Mouse (Mus musculus): ENCODE data around the gene Tceal7. TPM values are rescaled to one million over a fixed set of nuclear protein-coding genes. Genes with fewer than 3 reads are reported as not detected.

The Tceal7 gene
- polyA plus RNA-seq, 1 experiment from 2014 or later, result 0.49 TPM

GRCm38 (mm10) chrX:136195193-136195944 lies 19.2 kb upstream of the Tceal7 start:
- Histone ChIP-seq H3K27ac (ENCODE audit: low read depth) (no peak overlapping the region), H3K4me1 (replicated peaks; ENCODE audit: control insufficient read depth, insufficient read depth, low read length) (no peaks in the 10 kb centered on the region), H3K27me3 (replicated peaks; ENCODE audit: control insufficient read depth, insufficient read depth, low read length) (no peaks in the 10 kb centered on the region), H3K4me3 (ENCODE audit: low read depth, low read length) (no peak overlapping the region), H3K9ac (ENCODE audit: low read length) (no peak overlapping the region), H3K36me3 (ENCODE audit: control insufficient read depth, insufficient read depth, low read length) (no peaks in the 10 kb centered on the region), H3K4me2 (ENCODE audit: low read length) (no peak overlapping the region), H3K9me3 (ENCODE audit: control insufficient read depth, low read length) (no peaks in the 10 kb centered on the region)
- 83% methylated on average over 16 of the region's 16 CpGs for WGBS
- DNase-seq (ENCODE audit: low spot score) (no peak), ATAC-seq (replicated peaks; ENCODE audit: low FRiP score, low TSS enrichment, low read depth) (no peak)

DNA sequence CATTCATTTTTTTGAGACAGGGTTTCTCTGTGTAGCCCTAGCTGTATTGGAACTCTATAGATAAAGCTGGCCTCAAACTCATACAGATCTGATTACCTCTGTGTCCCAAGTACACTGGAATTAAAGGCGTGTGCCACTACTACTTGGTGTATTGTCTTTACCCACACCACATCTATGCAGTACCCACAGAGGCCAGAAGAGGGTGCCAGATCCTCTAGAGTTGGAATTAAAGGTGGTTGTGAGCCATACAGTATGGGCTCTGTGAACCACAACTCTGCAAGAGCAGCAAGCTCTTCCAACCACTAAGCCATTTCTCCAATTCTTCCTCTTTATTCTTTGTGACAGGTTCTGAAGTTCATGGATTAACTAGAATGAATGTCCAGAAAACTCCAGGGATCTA lies 17.7 kb upstream of the Tceal7 start:
- Histone ChIP-seq H3K36me3 (ENCODE audit: control insufficient read depth, insufficient read depth, low read length) (no peaks in the 10 kb centered on the region), H3K27ac (ENCODE audit: low read depth) (no peak overlapping the region), H3K4me3 (ENCODE audit: low read depth, low read length) (no peak overlapping the region), H3K9ac (ENCODE audit: low read length) (no peak overlapping the region), H3K9me3 (ENCODE audit: control insufficient read depth, low read length) (no peaks in the 10 kb centered on the region), H3K27me3 (replicated peaks; ENCODE audit: control insufficient read depth, insufficient read depth, low read length) (0 out of 2 replicates have a peak, but pooled peaks cover 4% of the 10 kb centered on the region), H3K4me1 (replicated peaks; ENCODE audit: control insufficient read depth, insufficient read depth, low read length) (no peaks in the 10 kb centered on the region), H3K4me2 (ENCODE audit: low read length) (no peak overlapping the region)
- no peak for DNase-seq (ENCODE audit: low spot score)
- no peak for ATAC-seq (replicated peaks; ENCODE audit: low FRiP score, low TSS enrichment, low read depth)
- WGBS, result 71% methylated on average over 1 of the region's 1 CpGs

DNA sequence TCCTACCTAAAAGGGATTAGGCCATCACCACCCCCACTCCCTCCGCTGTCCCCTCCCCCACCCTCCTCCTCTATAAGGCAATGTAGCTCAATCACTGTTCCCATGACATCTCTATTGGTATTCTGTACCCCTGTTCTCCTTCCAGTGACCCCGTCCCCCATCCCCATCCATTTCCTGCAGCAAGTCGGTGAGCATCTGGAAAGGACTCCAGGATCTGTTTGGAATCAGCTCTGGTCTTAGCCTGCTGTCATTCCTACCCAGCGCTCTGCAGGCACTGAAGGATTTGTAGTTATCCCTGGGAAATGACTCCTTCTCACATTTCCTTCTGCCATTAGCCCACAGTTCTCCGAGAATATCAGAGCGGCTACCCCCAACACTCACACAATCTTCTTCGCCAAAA lies 11.3 kb upstream of the Tceal7 start:
- no peak for DNase-seq (ENCODE audit: low spot score)
- 17% methylated on average over 6 of the region's 7 CpGs for WGBS

DNA sequence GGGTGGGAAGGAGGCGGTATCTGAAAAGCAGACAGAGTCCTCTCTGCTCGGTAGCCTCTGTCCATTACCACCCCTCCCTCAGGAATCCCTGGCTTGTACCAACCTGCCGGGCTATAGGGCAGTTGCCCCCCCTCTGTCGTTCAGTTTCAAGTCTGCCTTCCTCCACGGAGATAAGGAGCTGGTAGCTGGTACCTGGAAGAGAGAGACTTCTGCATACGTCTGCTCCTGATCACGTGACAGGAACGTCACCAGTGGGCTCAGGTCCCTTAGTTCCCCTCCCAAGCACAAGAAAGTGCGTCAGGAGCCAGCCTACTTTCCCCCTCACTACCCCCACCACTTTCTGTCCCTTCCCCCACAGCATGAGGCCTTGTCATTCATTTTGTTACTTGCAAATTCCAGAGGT lies 10.9 kb upstream of the Tceal7 start, which contains the start of gene Tceal5:
TSS of gene Tceal5 (minus strand) at position 213 of the 403 bp plus-strand sequence.
- H3K36me3 ChIP-seq (ENCODE audit: control insufficient read depth, insufficient read depth, low read length), result no peaks in the 10 kb centered on the region
- peak within 1 kb of the TSS; percentile 40 for H3K4me3 ChIP-seq (ENCODE audit: low read depth, low read length)
- DNase-seq (ENCODE audit: low spot score), result peak; percentile 65
- no peaks in the 10 kb centered on the region for H3K9me3 ChIP-seq (ENCODE audit: control insufficient read depth, low read length)
- no peaks in the 10 kb centered on the region for H3K4me1 ChIP-seq (replicated peaks; ENCODE audit: control insufficient read depth, insufficient read depth, low read length)
- WGBS, result 14% methylated on average over 9 of the region's 9 CpGs
- no peak within 1 kb of the TSS for H3K27ac ChIP-seq (ENCODE audit: low read depth)
- H3K27me3 ChIP-seq (replicated peaks; ENCODE audit: control insufficient read depth, insufficient read depth, low read length), result 0 out of 2 replicates have a peak, but pooled peaks cover 7% of the 10 kb centered on the region
- H3K4me2 ChIP-seq (ENCODE audit: low read length), result peak within 1 kb of the TSS; percentile 51
- H3K9ac ChIP-seq (ENCODE audit: low read length), result peak within 1 kb of the TSS; percentile 29; the same call in 1 of the 2 replicates
- ATAC-seq (replicated peaks; ENCODE audit: low FRiP score, low TSS enrichment, low read depth), result peak; percentile 79

More for the DNA sequence above, 11.3 kb upstream of the Tceal7 start:
- H3K4me1 ChIP-seq (replicated peaks; ENCODE audit: control insufficient read depth, insufficient read depth, low read length), result no peaks in the 10 kb centered on the region
- peak overlapping the region; percentile 40 for H3K4me3 ChIP-seq (ENCODE audit: low read depth, low read length)
- H3K27me3 ChIP-seq (replicated peaks; ENCODE audit: control insufficient read depth, insufficient read depth, low read length), result 0 out of 2 replicates have a peak, but pooled peaks cover 7% of the 10 kb centered on the region
- no peaks in the 10 kb centered on the region for H3K9me3 ChIP-seq (ENCODE audit: control insufficient read depth, low read length)
- peak overlapping the region; percentile 51 for H3K4me2 ChIP-seq (ENCODE audit: low read length)
- 0 out of 2 replicates have a peak, but pooled peaks have one; percentile 32 for ATAC-seq (replicated peaks; ENCODE audit: low FRiP score, low TSS enrichment, low read depth)
- peak overlapping the region; percentile 29; the same call in 1 of the 2 replicates for H3K9ac ChIP-seq (ENCODE audit: low read length)
- no peak overlapping the region for H3K27ac ChIP-seq (ENCODE audit: low read depth)
- H3K36me3 ChIP-seq (ENCODE audit: control insufficient read depth, insufficient read depth, low read length), result no peaks in the 10 kb centered on the region

- ATAC-seq (replicated peaks; ENCODE audit: low FRiP score, low TSS enrichment, low read depth), result no peak
- H3K27ac ChIP-seq (ENCODE audit: low read depth), result no peak overlapping the region
These were observed 10.2 kb upstream of the Tceal7 start for GRCm38 (mm10) chrX:136204406-136204805.

DNA sequence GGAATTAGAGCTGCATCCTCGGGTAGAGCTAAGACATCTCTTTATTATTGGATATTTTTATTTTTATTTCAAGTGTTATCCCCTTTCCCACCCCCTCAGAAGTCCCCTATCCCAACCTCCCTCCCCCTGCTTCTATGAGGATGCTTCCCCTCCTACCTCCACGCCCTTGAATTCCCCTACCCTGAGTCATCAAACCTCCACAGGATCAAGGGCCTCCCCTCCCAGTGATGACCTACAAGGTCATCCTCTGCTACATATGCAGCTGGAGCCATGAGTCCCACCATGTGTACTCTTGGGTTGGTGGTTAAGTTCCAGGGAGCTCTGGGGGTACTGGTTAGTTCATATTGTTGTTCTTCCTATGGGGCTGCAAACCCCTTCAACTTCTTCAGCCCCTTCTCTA lies 1.2 kb upstream of the Tceal7 start:
- 60% methylated on average over 2 of the region's 2 CpGs for WGBS
- no peak overlapping the region for H3K4me3 ChIP-seq (ENCODE audit: low read depth, low read length)
- no peaks in the 10 kb centered on the region for H3K4me1 ChIP-seq (replicated peaks; ENCODE audit: control insufficient read depth, insufficient read depth, low read length)
- no peak overlapping the region for H3K4me2 ChIP-seq (ENCODE audit: low read length)
- H3K9ac ChIP-seq (ENCODE audit: low read length), result no peak overlapping the region
- no peaks in the 10 kb centered on the region for H3K36me3 ChIP-seq (ENCODE audit: control insufficient read depth, insufficient read depth, low read length)
- DNase-seq (ENCODE audit: low spot score), result no peak
- H3K27me3 ChIP-seq (replicated peaks; ENCODE audit: control insufficient read depth, insufficient read depth, low read length), result no peaks in the 10 kb centered on the region
- H3K27ac ChIP-seq (ENCODE audit: low read depth), result no peak overlapping the region
- ATAC-seq (replicated peaks; ENCODE audit: low FRiP score, low TSS enrichment, low read depth), result no peak
- no peaks in the 10 kb centered on the region for H3K9me3 ChIP-seq (ENCODE audit: control insufficient read depth, low read length)

More at GRCm38 (mm10) chrX:136204406-136204805, 10.2 kb upstream of the Tceal7 start:
- Histone ChIP-seq H3K4me1 (replicated peaks; ENCODE audit: control insufficient read depth, insufficient read depth, low read length) (no peaks in the 10 kb centered on the region), H3K9ac (ENCODE audit: low read length) (no peak overlapping the region), H3K9me3 (ENCODE audit: control insufficient read depth, low read length) (no peaks in the 10 kb centered on the region), H3K36me3 (ENCODE audit: control insufficient read depth, insufficient read depth, low read length) (no peaks in the 10 kb centered on the region), H3K4me3 (ENCODE audit: low read depth, low read length) (no peak overlapping the region), H3K27me3 (replicated peaks; ENCODE audit: control insufficient read depth, insufficient read depth, low read length) (0 out of 2 replicates have a peak, but pooled peaks cover 7% of the 10 kb centered on the region), H3K4me2 (ENCODE audit: low read length) (no peak overlapping the region)
- no peak for DNase-seq (ENCODE audit: low spot score)
- WGBS, result 77% methylated on average over 6 of the region's 6 CpGs

- no peaks in the 10 kb centered on the region for H3K4me1 ChIP-seq (replicated peaks; ENCODE audit: control insufficient read depth, insufficient read depth, low read length)
- DNase-seq (ENCODE audit: low spot score), result no peak
- WGBS, result 21% methylated on average over 1 of the region's 1 CpGs
- no peak overlapping the region for H3K27ac ChIP-seq (ENCODE audit: low read depth)
- no peaks in the 10 kb centered on the region for H3K27me3 ChIP-seq (replicated peaks; ENCODE audit: control insufficient read depth, insufficient read depth, low read length)
- no peaks in the 10 kb centered on the region for H3K36me3 ChIP-seq (ENCODE audit: control insufficient read depth, insufficient read depth, low read length)
- no peak overlapping the region for H3K9ac ChIP-seq (ENCODE audit: low read length)
- no peak for ATAC-seq (replicated peaks; ENCODE audit: low FRiP score, low TSS enrichment, low read depth)
- no peaks in the 10 kb centered on the region for H3K9me3 ChIP-seq (ENCODE audit: control insufficient read depth, low read length)
- no peak overlapping the region for H3K4me2 ChIP-seq (ENCODE audit: low read length)
- no peak overlapping the region for H3K4me3 ChIP-seq (ENCODE audit: low read depth, low read length)
These were observed 1.7 kb downstream of the Tceal7 start for GRCm38 (mm10) chrX:136216303-136216702.

- 62% methylated on average over 6 of the region's 6 CpGs for WGBS
- Histone ChIP-seq H3K27me3 (replicated peaks; ENCODE audit: control insufficient read depth, insufficient read depth, low read length) (0 out of 2 replicates have a peak, but pooled peaks cover 3% of the 10 kb centered on the region), H3K27ac (ENCODE audit: low read depth) (no peak overlapping the region)
These were observed 9.1 kb downstream of the Tceal7 start for GRCm38 (mm10) chrX:136223714-136224113.

More at GRCm38 (mm10) chrX:136223714-136224113, 9.1 kb downstream of the Tceal7 start:
- Histone ChIP-seq H3K4me3 (ENCODE audit: low read depth, low read length) (no peak overlapping the region), H3K4me1 (replicated peaks; ENCODE audit: control insufficient read depth, insufficient read depth, low read length) (no peaks in the 10 kb centered on the region), H3K4me2 (ENCODE audit: low read length) (no peak overlapping the region), H3K36me3 (ENCODE audit: control insufficient read depth, insufficient read depth, low read length) (no peaks in the 10 kb centered on the region), H3K9me3 (ENCODE audit: control insufficient read depth, low read length) (no peaks in the 10 kb centered on the region), H3K9ac (ENCODE audit: low read length) (no peak overlapping the region)
- no peak for DNase-seq (ENCODE audit: low spot score)
- no peak for ATAC-seq (replicated peaks; ENCODE audit: low FRiP score, low TSS enrichment, low read depth)

Data from intestine, embryonic 14.5 days (tissue).